Mouse (Mus musculus): ENCODE results near the gene Clic5.

Clic5 gene

GRCm38 (mm10) chr17:44202952-44203351, 14.6 kb downstream of the Clic5 start:
- DNase-seq, result no peak

- DNase-seq, result no peak
Measured at GRCm38 (mm10) chr17:44204787-44205186, 16.4 kb downstream of the Clic5 start.

- no peak for DNase-seq
Measured at GRCm38 (mm10) chr17:44205562-44205961, 17.2 kb downstream of the Clic5 start.

GRCm38 (mm10) chr17:44208900-44209299, 20.5 kb downstream of the Clic5 start:
- no peak for DNase-seq

GRCm38 (mm10) chr17:44212960-44213619, 24.7 kb downstream of the Clic5 start:
- no peak for DNase-seq

GRCm38 (mm10) chr17:44215196-44215799, 26.9 kb downstream of the Clic5 start:
- no peak for DNase-seq

- no peak for DNase-seq
Measured at GRCm38 (mm10) chr17:44217185-44217584, 28.8 kb downstream of the Clic5 start.

- no peak for DNase-seq
Measured at GRCm38 (mm10) chr17:44219943-44220342, 31.6 kb downstream of the Clic5 start.

- no peak for DNase-seq
Measured at GRCm38 (mm10) chr17:44228428-44228827, 40.0 kb downstream of the Clic5 start.

- DNase-seq, result no peak
Measured at GRCm38 (mm10) chr17:44230083-44230482, 41.7 kb downstream of the Clic5 start.

- DNase-seq, result no peak
Measured at GRCm38 (mm10) chr17:44239030-44239721, 50.8 kb downstream of the Clic5 start.

- no peak for DNase-seq
Measured at GRCm38 (mm10) chr17:44240742-44241141, 52.4 kb downstream of the Clic5 start.

- no peak for DNase-seq
Measured at GRCm38 (mm10) chr17:44244096-44244495, 55.7 kb downstream of the Clic5 start.

- DNase-seq, result no peak
Measured at GRCm38 (mm10) chr17:44244625-44245024, 56.2 kb downstream of the Clic5 start.

- DNase-seq, result no peak
Measured at GRCm38 (mm10) chr17:44246153-44246700, 57.8 kb downstream of the Clic5 start.

GRCm38 (mm10) chr17:44249544-44249943, 61.2 kb downstream of the Clic5 start:
- DNase-seq, result no peak

- DNase-seq, result no peak
Measured at GRCm38 (mm10) chr17:44252653-44253052, 64.3 kb downstream of the Clic5 start.

- no peak for DNase-seq
Measured at GRCm38 (mm10) chr17:44254698-44255097, 66.3 kb downstream of the Clic5 start.

GRCm38 (mm10) chr17:44256583-44256982, 68.2 kb downstream of the Clic5 start:
- peak; percentile 16 for DNase-seq

GRCm38 (mm10) chr17:44259245-44259644, 70.9 kb downstream of the Clic5 start:
- DNase-seq, result no peak

GRCm38 (mm10) chr17:44261594-44262202, 73.3 kb downstream of the Clic5 start:
- DNase-seq, result peak; percentile 22

GRCm38 (mm10) chr17:44270043-44270442, 81.7 kb downstream of the Clic5 start:
- DNase-seq, result no peak

GRCm38 (mm10) chr17:44271426-44271825, 83.0 kb downstream of the Clic5 start:
- no peak for DNase-seq

Data from cerebellum, adult 11 months (tissue).